Mouse (Mus musculus) cerebellum, postnatal 25 days (tissue): ENCODE measurements around the gene Nkain2.
"Not testable (repeated sequence)": the region's sequence is repeated elsewhere in the genome, so short reads cannot be mapped to it uniquely, and the experiment has no call there.

ENCODE experiments used
- DNase-seq, 2 experiments: peaks; one replicate each; pipeline ENCODE4 v3.0.0; 2021; ENCODE audit warnings: mixed read lengths in 2 of 2

Gene Nkain2

DNA sequence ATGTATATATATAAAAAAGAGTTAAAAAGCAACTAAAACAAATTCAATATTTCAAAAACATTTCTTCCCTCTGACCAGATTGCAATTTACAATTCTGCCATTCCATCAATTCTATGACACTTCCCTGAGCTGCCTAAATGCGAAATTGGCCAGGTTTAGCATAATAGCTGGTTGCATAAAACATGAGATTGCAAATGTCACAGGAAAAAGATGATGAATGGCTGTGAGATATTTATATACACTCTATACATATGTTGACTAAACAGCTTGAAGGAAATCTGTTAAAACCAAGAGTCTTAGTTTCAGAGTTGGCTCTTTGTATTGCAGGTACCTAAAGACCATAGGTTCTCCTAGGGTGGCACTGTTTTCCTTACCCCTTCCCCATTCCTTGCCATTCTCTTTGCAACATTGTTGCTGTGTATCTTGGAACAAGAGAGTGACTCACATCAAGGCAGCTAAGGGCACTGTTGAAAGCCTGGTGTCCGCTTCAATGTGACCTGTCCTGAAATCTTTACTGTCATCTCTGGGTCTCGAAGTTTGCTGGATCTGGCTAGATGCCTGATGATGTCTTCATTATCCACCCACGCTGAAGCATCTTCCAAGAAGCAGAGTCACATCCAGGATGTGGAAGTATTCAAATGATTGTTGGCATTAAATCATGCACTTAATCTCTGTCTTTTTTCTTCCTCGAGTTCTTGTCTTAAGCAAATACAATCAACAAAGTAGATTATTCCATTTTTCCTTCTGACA is 837.5 kb downstream of the Nkain2 start:
- DNase-seq: no peak

DNA sequence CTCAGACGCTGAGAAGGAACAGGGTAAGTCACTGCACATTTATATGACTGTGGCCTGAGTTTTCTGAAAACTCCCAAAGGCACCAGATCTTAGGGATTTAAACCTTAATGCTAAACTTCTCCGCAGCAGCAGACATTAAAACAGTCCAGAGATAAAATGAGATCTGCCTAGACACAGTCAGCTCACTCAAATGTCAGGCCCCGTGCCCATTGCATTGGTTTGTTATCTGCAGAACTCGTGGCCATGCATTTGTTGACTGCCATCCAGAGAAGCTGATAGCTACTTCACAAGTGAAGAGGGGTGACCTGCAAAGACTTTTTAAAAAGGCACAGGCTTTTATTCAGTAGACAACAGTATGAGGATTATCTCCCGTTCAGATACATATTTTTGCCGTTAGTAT is 838.2 kb downstream of the Nkain2 start:
- DNase-seq: no peak

DNA sequence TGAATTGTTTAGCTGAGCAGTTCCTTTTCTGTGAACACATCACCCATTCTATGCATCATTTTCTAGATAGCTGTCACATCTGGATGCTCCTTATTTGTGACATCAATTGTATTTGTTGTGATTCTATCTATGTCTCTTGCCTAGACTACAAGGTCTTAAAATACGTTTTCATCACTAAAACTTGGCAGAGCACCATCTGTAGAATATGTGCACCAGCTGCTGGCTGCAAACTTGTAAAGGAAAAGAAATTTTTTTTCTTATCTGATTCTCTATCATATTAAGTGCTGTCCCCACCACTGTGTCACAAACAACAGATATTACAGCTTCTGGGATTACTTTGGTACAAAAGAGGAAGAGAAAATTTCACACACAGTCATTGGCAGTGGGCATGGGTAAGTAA is 860.3 kb downstream of the Nkain2 start:
- no peak for DNase-seq

DNA sequence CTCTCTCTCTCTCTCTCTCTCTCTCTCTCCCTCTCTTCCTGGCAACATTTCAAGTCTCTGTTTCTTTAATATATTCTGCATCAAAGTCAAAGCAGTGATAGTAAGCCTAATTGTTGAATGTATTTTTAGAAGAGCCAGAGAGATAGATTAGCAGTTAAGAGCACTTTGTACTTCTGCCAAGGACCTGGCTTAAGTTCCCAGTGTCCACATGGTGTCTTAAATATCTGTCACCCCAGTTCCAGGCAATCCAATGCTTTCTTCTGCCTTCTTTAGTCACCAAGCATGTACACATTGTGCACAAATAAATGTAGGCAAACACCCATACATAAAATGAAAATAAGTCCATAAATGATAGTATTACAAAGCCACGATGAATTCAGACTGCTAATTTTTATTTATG is 871.9 kb downstream of the Nkain2 start:
- no peak for DNase-seq

DNA sequence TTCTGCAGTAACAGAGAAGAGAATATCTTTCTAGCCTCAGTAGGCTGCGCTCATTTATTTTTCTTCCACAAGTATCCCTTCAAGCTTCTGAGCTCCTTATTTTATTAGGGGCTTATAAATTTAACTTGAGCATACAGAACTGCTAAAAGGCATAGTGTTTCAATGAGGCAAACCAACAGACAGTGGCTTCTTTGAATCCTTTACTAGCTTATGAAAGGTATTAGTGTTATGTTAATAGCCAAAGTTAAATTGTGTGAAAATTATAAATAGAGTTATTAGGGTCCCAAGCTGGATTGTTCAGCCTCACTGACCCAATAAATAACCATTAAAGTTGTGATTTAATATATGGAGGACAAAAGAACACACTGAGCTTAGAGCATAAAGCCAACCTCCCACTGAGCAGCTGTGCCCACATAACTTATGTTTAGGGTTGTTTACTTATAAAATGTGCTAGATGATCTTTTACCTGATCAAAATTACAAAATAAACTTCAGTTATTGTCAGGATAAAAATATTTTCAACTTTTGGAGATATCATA is 889.0 kb downstream of the Nkain2 start:
- no peak for DNase-seq

DNA sequence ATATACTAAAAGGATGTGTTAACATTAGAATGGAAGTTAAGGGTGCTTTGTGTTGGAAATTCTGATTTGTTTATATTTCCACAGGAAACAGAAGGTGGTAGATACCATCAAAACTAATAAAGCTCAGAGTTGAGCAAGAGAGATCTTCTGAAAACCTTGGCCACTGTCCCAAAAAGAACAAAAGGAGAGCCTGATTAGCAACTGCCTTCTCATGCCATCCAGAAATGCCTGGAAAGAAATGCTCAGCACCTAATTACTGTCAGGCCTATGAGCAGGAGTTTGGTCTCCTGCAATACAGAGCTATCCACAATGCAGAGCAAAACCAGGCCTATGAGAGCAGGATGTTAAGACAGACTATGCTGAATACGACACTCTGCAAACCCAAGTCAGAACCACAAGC is 897.1 kb downstream of the Nkain2 start:
- no peak for DNase-seq

DNA sequence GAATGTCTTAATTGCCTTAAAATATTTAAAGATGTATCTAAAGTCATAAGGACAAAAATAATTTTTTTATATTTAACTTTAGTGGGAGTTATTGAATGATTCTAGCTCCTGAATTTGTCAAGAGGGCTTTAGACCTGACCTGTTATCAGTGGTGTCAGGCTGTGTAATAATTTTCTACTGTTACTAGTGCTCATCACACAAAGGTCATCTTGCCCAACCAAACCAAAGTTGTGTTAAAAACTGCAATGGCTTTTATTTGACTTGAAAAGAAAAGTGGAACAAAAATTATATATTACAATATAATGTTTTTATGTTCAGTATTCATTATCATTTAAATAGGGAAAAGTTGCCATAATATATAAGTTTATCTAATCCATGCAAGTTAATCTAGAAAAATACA is 911.9 kb downstream of the Nkain2 start:
- no peak for DNase-seq

DNA sequence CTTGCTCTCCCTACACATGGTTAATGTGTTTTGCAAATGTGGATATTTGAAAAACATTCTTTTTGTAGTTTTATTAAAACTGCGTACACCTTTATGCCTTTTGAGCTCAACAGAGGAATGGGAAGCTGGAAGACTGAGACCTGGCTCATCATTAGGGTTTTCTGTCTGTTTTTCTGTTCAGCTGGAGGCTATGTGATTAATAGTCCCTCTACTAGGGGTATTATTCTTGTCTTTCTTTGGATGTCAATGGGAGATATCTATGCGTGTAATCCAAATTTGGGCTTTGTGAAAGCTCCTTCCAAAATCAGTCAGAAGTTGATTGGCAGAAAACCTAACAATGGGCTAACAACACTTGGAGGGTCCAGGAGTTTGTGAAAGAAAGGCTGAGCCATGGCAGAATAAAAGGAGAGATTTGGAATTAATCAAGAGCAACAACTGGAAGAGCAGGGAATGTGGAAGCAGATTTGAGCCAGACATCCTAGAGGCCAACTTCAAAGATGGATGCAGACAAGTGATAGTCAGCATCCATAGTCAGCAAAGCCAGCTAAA is 943.0 kb downstream of the Nkain2 start:
- DNase-seq: no peak

DNA sequence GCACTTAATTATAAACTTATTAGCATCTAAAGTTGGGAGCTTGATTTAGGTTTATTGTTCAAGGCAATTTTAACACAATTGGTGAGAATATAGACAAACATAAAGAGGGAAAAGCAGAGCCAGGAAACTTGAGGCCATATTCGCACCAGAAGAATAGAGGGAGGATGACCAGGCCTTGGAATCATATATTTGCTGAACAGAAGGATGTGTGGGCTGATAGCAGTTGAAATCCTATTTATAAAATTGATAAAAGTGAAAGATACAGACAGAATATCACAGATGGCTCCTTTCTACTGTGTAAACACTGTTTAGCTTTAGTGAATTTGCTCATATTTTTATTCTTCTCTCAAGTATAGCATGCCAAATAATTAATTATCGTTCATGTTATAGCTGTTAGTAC is 958.3 kb downstream of the Nkain2 start:
- DNase-seq: no peak

DNA sequence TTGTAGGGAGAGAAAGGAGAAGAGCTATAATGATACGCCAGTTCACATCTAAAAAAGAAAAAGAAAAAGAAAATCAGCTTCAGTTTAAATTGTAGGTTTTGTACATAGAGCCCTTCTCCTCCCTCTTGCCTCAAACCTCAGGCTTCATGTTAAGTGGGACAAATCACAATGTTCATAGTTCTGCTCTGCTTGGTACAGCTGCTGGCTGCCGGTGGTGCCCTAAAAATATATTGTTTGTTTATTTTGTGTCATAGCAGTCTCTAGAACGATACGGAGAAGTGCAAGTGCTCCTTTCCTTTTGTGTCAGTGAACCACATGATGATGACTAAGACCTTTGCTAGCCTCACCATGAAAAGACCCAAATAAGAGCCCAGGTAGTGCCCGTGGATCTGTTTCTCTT is 962.6 kb downstream of the Nkain2 start:
- DNase-seq: no peak

DNA sequence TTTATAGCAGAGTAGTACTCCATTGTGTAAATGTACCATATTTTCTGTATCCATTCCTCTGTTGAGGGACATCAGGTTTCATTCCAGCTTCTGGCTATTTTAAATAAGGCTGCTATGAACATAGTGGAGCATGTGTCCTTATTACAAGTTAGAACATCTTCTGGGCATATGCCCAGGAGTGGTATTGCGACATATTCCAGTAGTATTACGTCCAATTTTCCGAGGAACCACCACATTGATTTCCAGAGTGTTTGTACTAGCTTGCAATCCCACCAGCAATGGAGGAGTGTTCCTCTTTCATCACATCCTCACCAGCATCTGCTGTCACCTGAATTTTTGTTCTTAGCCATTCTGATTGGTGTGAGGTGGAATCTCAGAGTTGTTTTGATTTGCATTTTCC is 969.4 kb downstream of the Nkain2 start:
- not testable (repeated sequence) for DNase-seq

DNA sequence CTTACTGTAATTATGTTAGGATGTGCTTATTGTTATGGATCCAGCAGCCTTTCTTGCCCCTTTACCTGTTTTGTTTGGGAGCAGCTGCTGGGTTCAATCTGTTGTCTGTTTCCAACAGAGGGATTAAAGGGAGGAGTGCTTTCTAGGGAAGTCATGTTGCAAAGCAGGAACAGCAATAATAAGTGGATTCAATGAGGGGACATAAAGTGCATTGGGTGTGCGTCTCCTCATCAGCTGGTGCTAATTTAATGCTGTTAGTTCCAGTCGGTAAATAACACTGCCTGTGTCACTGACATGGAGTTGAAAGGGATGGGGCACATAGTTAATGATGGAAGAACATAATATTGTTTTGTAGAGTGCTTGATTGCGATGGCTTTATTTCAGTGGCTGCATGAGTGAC is 982.8 kb downstream of the Nkain2 start:
- no peak for DNase-seq

DNA sequence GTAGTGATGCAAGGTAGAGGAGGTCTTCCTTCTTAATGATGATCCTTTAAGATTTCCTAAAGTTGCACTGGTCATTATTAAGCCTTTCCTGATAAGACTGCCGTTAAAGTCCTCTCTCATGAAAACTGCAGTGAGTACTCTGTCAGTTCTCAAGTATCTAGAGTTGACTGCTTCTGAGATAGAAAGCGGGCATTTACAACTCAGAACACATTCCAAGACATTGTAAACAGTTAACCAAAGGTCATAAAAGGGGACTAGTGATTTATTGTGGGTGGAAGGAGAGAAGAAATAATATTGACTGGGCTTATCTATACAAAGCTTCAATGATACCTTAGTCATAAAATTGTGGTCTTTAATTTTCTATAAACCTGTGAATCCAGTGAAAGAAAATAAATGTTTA is 990.8 kb downstream of the Nkain2 start:
- DNase-seq: no peak

DNA sequence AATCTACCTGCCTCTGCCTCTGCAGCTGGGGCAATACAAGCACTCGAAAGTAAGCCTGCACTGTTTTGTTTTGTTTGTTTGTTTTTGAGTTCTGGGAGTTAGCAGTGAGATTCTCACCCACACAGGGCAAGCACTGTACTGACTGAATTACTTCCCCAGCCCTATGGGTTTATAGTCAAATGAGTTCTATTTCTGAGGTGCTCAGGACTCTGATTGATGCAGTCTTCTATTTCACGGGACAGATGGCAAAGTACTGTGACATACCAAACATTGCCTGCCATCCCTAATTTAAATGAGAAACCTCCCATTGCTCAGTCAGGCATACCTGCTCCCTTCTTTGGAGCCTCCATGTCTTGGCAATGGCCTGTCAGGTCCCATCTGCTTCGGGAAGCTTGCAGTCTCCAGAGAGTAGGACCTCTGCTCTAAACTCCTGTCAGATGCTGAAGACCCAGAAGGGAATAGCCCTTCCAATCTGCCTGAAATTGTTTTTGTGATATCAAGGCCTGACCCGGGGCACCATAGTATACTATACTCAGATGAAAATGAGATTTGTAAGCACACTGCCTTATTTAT is 1016.9 kb downstream of the Nkain2 start:
- DNase-seq: no peak

DNA sequence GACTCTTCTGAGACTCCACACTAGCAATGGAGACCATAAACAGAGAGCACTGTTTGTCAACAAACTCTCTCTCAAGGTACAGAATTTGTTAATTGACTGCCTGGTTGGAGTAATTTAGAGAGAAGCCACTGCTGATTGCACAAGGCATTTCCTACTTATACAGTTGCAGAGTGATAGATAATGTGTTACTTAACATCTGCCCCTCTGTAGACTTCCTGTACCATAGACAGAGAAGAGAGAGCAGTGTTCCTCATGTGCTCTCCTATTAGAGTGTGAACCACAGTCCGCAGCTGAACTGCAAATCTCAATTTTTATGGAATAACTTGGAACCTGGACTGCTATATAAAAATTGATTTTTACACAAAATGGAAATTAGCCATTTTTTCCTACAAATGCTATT is 1022.0 kb downstream of the Nkain2 start:
- no peak for DNase-seq

DNA sequence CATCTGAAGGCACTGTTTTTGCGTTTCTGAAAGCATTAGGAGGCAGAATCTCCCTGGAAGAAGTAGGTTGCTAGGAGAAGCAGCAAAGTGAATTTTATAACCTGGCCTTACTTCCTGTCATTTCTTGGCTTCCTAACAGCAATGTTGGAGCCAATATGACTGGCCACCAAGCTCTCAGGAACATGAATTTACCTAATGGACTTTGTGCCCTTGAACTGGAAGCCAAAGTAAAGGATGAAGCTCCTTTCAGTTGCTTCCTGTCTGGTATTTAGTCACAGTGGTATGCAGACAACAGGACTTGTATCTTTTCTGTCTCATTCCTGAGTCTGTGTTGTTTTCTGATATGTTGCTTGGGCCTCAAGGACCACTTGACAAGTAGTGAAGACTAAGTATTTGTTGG is 1063.2 kb downstream of the Nkain2 start:
- no peak for DNase-seq

DNA sequence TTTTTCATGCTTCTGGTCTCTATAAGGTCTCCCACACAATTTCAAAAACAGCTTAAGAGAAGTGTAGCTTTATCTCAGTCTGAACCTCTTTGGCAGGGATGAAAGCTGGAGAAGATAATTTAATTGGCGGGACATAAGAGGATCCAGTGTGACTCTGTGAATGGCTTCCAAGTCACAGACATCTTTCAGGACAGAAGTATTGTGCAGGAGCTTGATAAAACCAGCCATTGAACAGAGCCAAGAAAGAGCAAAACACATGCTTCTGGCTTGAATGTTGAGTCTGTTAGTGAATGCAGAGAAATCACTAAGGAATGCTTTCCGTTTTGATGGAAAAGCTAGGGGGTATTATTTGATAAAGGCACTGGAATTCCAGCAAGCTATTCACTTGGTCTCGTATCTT is 1077.7 kb downstream of the Nkain2 start:
- DNase-seq: no peak

DNA sequence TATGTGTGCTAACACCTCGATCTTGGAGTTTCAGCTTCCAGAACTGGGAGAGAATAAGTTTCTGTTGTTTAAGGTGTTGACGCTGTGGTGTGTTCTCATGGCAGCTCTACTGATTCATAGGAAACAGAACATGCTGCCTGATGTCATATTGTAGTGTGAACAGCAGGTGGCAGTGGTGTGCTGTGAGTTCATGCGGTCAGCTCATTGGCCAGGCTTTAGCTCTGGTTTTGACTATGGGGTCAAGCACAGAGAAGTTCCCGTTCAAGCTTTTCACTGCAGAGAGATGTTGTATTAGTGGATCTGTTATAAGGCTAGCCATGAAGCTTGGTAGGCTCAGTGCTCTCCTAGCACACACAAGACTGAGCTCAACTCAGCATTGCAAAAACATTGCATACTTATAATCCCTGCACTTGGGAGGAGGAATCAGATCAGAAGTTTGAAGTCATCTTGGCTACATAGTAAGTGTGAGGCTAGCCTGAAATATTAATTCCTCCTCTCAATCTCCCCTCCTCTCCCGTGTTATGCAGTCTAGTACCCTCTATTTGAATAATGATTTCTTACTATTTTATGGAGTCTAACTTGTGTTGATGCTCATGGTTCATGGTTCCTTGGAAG is 1147.7 kb downstream of the Nkain2 start:
- peak; percentile 60 to 78 for DNase-seq

DNA sequence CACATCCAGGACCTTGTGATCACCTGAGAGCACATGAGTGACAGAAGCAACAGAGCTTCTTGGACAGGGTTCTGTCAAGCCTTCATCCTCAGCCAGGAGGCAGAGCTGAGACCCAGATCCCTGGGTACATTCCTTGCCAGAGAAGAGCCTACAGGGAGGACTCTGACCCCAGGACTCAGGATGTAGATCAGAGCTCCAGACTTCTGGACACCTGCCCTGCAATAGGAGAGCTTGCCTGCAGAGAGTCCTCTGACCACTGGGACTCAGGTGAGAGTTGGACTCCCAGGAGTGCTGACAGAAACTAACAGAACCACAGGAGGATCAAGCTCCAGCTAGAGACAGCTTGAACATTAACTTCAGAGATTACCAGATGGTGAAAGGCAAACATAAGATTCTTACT is 1162.2 kb downstream of the Nkain2 start:
- DNase-seq: no peak

DNA sequence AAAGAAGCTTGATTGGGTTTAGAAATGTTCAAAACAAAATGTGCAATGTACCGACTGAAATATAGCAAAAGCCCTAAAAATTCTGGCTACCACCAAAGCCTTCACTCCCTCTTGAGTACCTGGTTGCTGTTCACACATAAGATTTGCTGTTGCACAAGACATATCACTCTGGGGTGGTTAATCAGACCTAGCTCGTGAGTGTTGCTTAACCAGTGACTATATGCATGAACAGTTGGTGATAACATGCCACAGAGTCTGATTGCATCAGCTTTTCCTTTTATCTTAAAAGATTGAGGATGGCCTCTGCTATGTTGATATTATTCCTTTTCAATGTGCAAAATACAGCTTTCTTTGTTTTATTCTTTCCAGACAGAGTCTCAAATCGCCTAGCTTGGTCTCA is 1243.0 kb downstream of the Nkain2 start:
- no peak for DNase-seq

DNA sequence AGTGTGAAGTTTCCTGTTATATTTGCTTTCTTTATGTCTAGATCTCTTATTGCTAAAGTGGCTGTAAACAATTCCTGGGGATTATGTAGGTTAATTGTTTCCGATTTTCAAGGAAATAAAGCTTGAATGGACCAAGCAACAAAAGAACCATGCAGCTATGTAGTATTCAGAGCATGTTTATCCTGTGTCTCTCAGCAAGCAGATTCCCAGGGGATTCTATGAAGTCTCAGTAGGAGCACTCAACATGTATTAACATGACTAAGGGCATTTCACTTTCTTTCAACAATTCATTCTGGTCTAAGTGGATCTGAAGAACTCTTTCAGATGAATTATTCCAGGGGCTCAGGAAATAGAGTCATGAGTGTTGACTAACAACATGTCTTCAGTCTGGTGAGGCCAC is 1244.2 kb downstream of the Nkain2 start:
- no peak for DNase-seq
